15 mouse cellular contexts compared by ENCODE assay signal in the genomic region with DNA sequence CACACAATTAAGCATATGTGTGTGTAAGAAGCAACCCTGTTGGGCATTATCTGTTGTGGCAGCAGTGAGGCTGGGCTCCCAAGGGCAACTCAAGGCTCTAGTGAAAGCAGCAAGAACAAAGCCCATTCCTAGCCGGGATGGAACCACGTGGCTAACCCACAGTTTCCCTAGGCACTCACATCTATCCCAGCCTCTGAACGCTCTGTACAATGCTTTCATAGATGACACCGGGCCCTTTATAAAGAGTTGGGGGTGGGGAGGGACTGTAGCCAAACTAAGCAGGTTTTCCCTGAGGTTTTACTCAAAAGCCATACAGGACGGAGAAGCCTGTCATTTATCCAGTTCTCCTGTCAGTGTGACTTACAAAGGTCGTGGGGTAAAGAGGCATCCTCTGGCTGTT.
DNase-seq lines count a peak whose midpoint lies in the region; ATAC-seq and TF ChIP-seq lines count a peak whose summit lies in the region.
"Had no signal": no experiment of that assay in that cellular context is flagged by ENCODE, and none has a peak within 500 bp of the region (broad histone marks: within the 10 kb centered on the region; RNA-seq: fewer than 3 reads in every experiment).

No protein-coding gene starts in this region.

- H3K9me3 ChIP-seq in embryonic facial prominence, embryonic 12.5 days, result no peaks in the 10 kb centered on the region
- H3K9me3 ChIP-seq in forebrain, embryonic 12.5 days, result no peaks in the 10 kb centered on the region
- no peaks in the 10 kb centered on the region for H3K9me3 ChIP-seq in hindbrain, embryonic 13.5 days
- H3K9me3 ChIP-seq in midbrain, embryonic 15.5 days, result no peaks in the 10 kb centered on the region
- H3K9me3 ChIP-seq: heart, embryonic 15.5 days; limb, embryonic 15.5 days; stomach, embryonic 15.5 days had no signal

- 0 out of 2 replicates have a peak, but pooled peaks have one; percentile 25 for ATAC-seq in embryonic facial prominence, embryonic 12.5 days (ENCODE audit: insufficient number of reproducible peaks, insufficient read depth, low FRiP score, low TSS enrichment)
- peak; percentile 54 for ATAC-seq in forebrain, embryonic 12.5 days (ENCODE audit: low FRiP score)
- ATAC-seq in hindbrain, embryonic 13.5 days (ENCODE audit: low FRiP score), result peak; percentile 78
- ATAC-seq in midbrain, embryonic 15.5 days (replicated peaks), result peak; percentile 79
- ATAC-seq: liver, postnatal 0 days had no signal

- no peak overlapping the region for H3K27ac ChIP-seq in embryonic facial prominence, embryonic 12.5 days
- peak overlapping the region; percentile 46; the same call in 1 of the 2 replicates for H3K27ac ChIP-seq in forebrain, embryonic 12.5 days
- H3K27ac ChIP-seq in hindbrain, embryonic 13.5 days, result peak overlapping the region; percentile 76
- H3K27ac ChIP-seq in midbrain, embryonic 15.5 days, result peak overlapping the region; percentile 14; the same call in 1 of the 2 replicates
- H3K27ac ChIP-seq in heart, adult 2 months, result no peak overlapping the region
- H3K27ac ChIP-seq: heart, embryonic 15.5 days; limb, embryonic 15.5 days; stomach, embryonic 15.5 days had no signal

- TF ChIP-seq EP300 in heart, adult 2 months (IDR thresholded peaks at IDR 0.05; ENCODE audit: insufficient read depth, low read depth, low read length), result no peak

- H3K4me3 ChIP-seq in embryonic facial prominence, embryonic 12.5 days, result no peak overlapping the region
- no peak overlapping the region for H3K4me3 ChIP-seq in forebrain, embryonic 12.5 days (replicated peaks)
- no peak overlapping the region for H3K4me3 ChIP-seq in hindbrain, embryonic 13.5 days
- H3K4me3 ChIP-seq in midbrain, embryonic 15.5 days, result no peak overlapping the region
- no peak overlapping the region for H3K4me3 ChIP-seq in heart, adult 2 months
- H3K4me3 ChIP-seq: heart, embryonic 15.5 days; limb, embryonic 15.5 days; stomach, embryonic 15.5 days had no signal

- no peak for TF ChIP-seq POLR2A in heart, adult 2 months (IDR thresholded peaks at IDR 0.05; ENCODE audit: insufficient read depth, low read depth, low read length)

- intact Hi-C loops in heart, adult 2 months (cut with DNase I), result no loop called here

- WGBS in embryonic facial prominence, embryonic 12.5 days, result 27% methylated on average over 6 of the region's 6 CpGs
- WGBS in forebrain, embryonic 12.5 days, result 39% methylated on average over 6 of the region's 6 CpGs
- 8% methylated on average over 6 of the region's 6 CpGs for WGBS in hindbrain, embryonic 13.5 days
- 15% methylated on average over 6 of the region's 6 CpGs for WGBS in midbrain, embryonic 15.5 days
- 73% methylated on average over 6 of the region's 6 CpGs for WGBS in heart, adult 2 months

- H3K4me1 ChIP-seq in embryonic facial prominence, embryonic 12.5 days, result peaks cover 11% of the 10 kb centered on the region
- H3K4me1 ChIP-seq in forebrain, embryonic 12.5 days, result peaks cover 59% of the 10 kb centered on the region
- H3K4me1 ChIP-seq in hindbrain, embryonic 13.5 days (replicated peaks), result peaks cover 72% of the 10 kb centered on the region
- peaks cover 49% of the 10 kb centered on the region for H3K4me1 ChIP-seq in midbrain, embryonic 15.5 days
- H3K4me1 ChIP-seq in heart, adult 2 months (ENCODE audit: control insufficient read depth, insufficient read depth, low read length), result no peaks in the 10 kb centered on the region; the same call in 1 of the 2 replicates
- H3K4me1 ChIP-seq: limb, embryonic 15.5 days; stomach, embryonic 15.5 days had no signal

- DNase-seq in left cerebral cortex, adult 9 months (ENCODE audit: low spot score in 2 of 2), result no peak
- DNase-seq in yolk sac, embryonic 10.5 days (ENCODE audit: low spot score), result no peak
- no peak for DNase-seq in right cerebral cortex, postnatal 14 days
- no peak for DNase-seq in heart, adult 2 months
- DNase-seq: cerebellum, adult 8-10 months; kidney, adult 2 months; liver, postnatal 0 days; lung, postnatal 4 days had no signal

- H3K27me3 ChIP-seq in embryonic facial prominence, embryonic 12.5 days, result no peaks in the 10 kb centered on the region
- H3K27me3 ChIP-seq in forebrain, embryonic 12.5 days, result no peaks in the 10 kb centered on the region
- no peaks in the 10 kb centered on the region for H3K27me3 ChIP-seq in hindbrain, embryonic 13.5 days
- no peaks in the 10 kb centered on the region for H3K27me3 ChIP-seq in midbrain, embryonic 15.5 days (replicated peaks)
- H3K27me3 ChIP-seq in heart, adult 2 months (ENCODE audit: control insufficient read depth, insufficient read depth, low read length), result no peaks in the 10 kb centered on the region
- H3K27me3 ChIP-seq: heart, embryonic 15.5 days; limb, embryonic 15.5 days; stomach, embryonic 15.5 days had no signal

- H3K4me2 ChIP-seq in embryonic facial prominence, embryonic 12.5 days (replicated peaks), result no peak overlapping the region
- no peak overlapping the region for H3K4me2 ChIP-seq in forebrain, embryonic 12.5 days
- H3K4me2 ChIP-seq in hindbrain, embryonic 13.5 days, result no peak overlapping the region
- H3K4me2 ChIP-seq in midbrain, embryonic 15.5 days, result no peak overlapping the region
- H3K4me2 ChIP-seq: heart, embryonic 15.5 days; limb, embryonic 15.5 days; stomach, embryonic 15.5 days had no signal

- no peaks in the 10 kb centered on the region for H3K79me2 ChIP-seq in heart, adult 2 months (replicated peaks; ENCODE audit: control insufficient read depth, insufficient read depth, low read length)

- H3K36me3 ChIP-seq in embryonic facial prominence, embryonic 12.5 days, result no peaks in the 10 kb centered on the region
- no peaks in the 10 kb centered on the region for H3K36me3 ChIP-seq in forebrain, embryonic 12.5 days (replicated peaks)
- no peaks in the 10 kb centered on the region for H3K36me3 ChIP-seq in hindbrain, embryonic 13.5 days
- H3K36me3 ChIP-seq in midbrain, embryonic 15.5 days (replicated peaks), result no peaks in the 10 kb centered on the region
- no peaks in the 10 kb centered on the region for H3K36me3 ChIP-seq in heart, adult 2 months (ENCODE audit: control insufficient read depth, insufficient read depth, low read length)
- H3K36me3 ChIP-seq: heart, embryonic 15.5 days; limb, embryonic 15.5 days; stomach, embryonic 15.5 days had no signal

- no peak for TF ChIP-seq CTCF in heart, adult 2 months (IDR thresholded peaks at IDR 0.05)

- no peak overlapping the region for H3K9ac ChIP-seq in embryonic facial prominence, embryonic 12.5 days
- H3K9ac ChIP-seq in forebrain, embryonic 12.5 days, result no peak overlapping the region
- no peak overlapping the region for H3K9ac ChIP-seq in hindbrain, embryonic 13.5 days
- no peak overlapping the region for H3K9ac ChIP-seq in midbrain, embryonic 15.5 days
- H3K9ac ChIP-seq in heart, adult 2 months (ENCODE audit: low read depth, low read length), result no peak overlapping the region
- H3K9ac ChIP-seq: heart, embryonic 15.5 days; limb, embryonic 15.5 days; liver, postnatal 0 days; stomach, embryonic 15.5 days had no signal

Comparison
In these comparisons a context has a peak if more than half of its experiments do, and no peak if none do; other contexts are left out.
1. ATAC-seq: peak in every context shown above with its lines; median percentile 79 in midbrain, embryonic 15.5 days; 78 in hindbrain, embryonic 13.5 days; 54 in forebrain, embryonic 12.5 days; 25 in embryonic facial prominence, embryonic 12.5 days.
2. H3K27ac ChIP-seq: peak in forebrain, embryonic 12.5 days (single experiment), hindbrain, embryonic 13.5 days (single experiment) and midbrain, embryonic 15.5 days (single experiment); none in embryonic facial prominence, embryonic 12.5 days (single experiment) and heart, adult 2 months (single experiment).